Mouse (Mus musculus) embryonic facial prominence, embryonic 13.5 days (tissue): ENCODE measurements around the gene Mterf4. TPM values are rescaled to one million over a fixed set of nuclear protein-coding genes. Genes with fewer than 3 reads are reported as not detected.

ENCODE experiments used
- ATAC-seq: fragments of 200-750 bp; cut with Nextera tagmentation; 2 replicates; pipeline ENCODE4 v1.8.0; 2017; ENCODE audit warnings: low read depth; ENCODE audit not compliant: insufficient number of reproducible peaks, insufficient read depth, low FRiP score, low TSS enrichment
- H3K27ac ChIP-seq: fragments of 300-500 bp; sonication (generic); 2 replicates; pipeline ENCODE4 v1.5.1; 2015; ENCODE audit warnings: moderate library complexity, mild to moderate bottlenecking, inconsistent platforms
- H3K27me3 ChIP-seq: fragments of 300-500 bp; sonication (generic); 2 replicates; pipeline ENCODE4 v1.6.1; 2015; ENCODE audit warnings: mild to moderate bottlenecking, inconsistent platforms
- H3K36me3 ChIP-seq: fragments of 300-500 bp; sonication (generic); 2 replicates; pipeline ENCODE4 v1.6.1; 2015; ENCODE audit warnings: mild to moderate bottlenecking, inconsistent platforms
- H3K4me1 ChIP-seq: fragments of 300-500 bp; sonication (generic); 2 replicates; pipeline ENCODE4 v1.6.1; 2015; ENCODE audit warnings: inconsistent platforms
- H3K4me2 ChIP-seq: fragments of 300-500 bp; sonication (generic); 2 replicates; pipeline ENCODE4 v1.6.1; 2015; ENCODE audit warnings: moderate library complexity, mild to moderate bottlenecking, inconsistent platforms
- H3K4me3 ChIP-seq: fragments of 300-500 bp; sonication (generic); 2 replicates; pipeline ENCODE4 v1.5.1; 2015; ENCODE audit warnings: mild to moderate bottlenecking, inconsistent platforms
- H3K9ac ChIP-seq: fragments of 300-500 bp; sonication (generic); 2 replicates; pipeline ENCODE4 v1.6.1; 2015; ENCODE audit warnings: mild to moderate bottlenecking, inconsistent platforms
- H3K9me3 ChIP-seq: fragments of 300-500 bp; sonication (generic); 2 replicates; pipeline ENCODE4 v1.6.1; 2016; ENCODE audit warnings: inconsistent platforms
- WGBS: fragments of 180-500 bp; shearing (Covaris S2); methylation state at CpG from one replicate; pipeline ENCODE4 v1.1.7; 2015; ENCODE audit warnings: mixed read lengths; 5-methylcytosine and 5-hydroxymethylcytosine counted together
- microRNA-seq: library from miRNA; unstranded; fragments of <30 nt; microRNA quantifications from one replicate; pipeline ENCODE4, GENCODE M21; 2016
- polyA plus RNA-seq: library from polyadenylated mRNA; unstranded; fragments of >200 nt; fragmentation: Nextera tagmentation; extraction: Ambion mirVana; gene quantifications from 2 replicates; pipeline ENCODE4 v1.2.1, GENCODE M21; 2015

Mterf4 gene
- polyA plus RNA-seq, 1 experiment from 2014 or later = 32.0 TPM

GRCm38 (mm10) chr1:93257560-93257959 is 48.2 kb downstream of the Mterf4 start:
- Histone ChIP-seq H3K4me3 (no peak overlapping the region), H3K4me2 (no peak overlapping the region), H3K4me1 (peaks cover 14% of the 10 kb centered on the region), H3K9ac (no peak overlapping the region), H3K27ac (no peak overlapping the region), H3K9me3 (no peaks in the 10 kb centered on the region), H3K36me3 (0 out of 2 replicates have a peak, but pooled peaks cover 6% of the 10 kb centered on the region), H3K27me3 (no peaks in the 10 kb centered on the region)
- ATAC-seq = no peak
- 88% methylated on average over 1 of the region's 1 CpGs for WGBS

- no peak for ATAC-seq
- Histone ChIP-seq H3K9ac (no peak overlapping the region), H3K36me3 (0 out of 2 replicates have a peak, but pooled peaks cover 6% of the 10 kb centered on the region), H3K27ac (no peak overlapping the region), H3K4me3 (no peak overlapping the region), H3K4me2 (no peak overlapping the region), H3K4me1 (peaks cover 22% of the 10 kb centered on the region), H3K27me3 (no peaks in the 10 kb centered on the region), H3K9me3 (no peaks in the 10 kb centered on the region)
- 94% methylated on average over 7 of the region's 7 CpGs for WGBS
Observed at GRCm38 (mm10) chr1:93255761-93256160, 50.0 kb downstream of the Mterf4 start.

GRCm38 (mm10) chr1:93252586-93252985 is 53.1 kb downstream of the Mterf4 start:
- Histone ChIP-seq H3K4me3 (no peak overlapping the region), H3K9me3 (no peaks in the 10 kb centered on the region), H3K27me3 (no peaks in the 10 kb centered on the region), H3K27ac (no peak overlapping the region), H3K36me3 (no peaks in the 10 kb centered on the region), H3K9ac (no peak overlapping the region), H3K4me1 (peaks cover 22% of the 10 kb centered on the region), H3K4me2 (no peak overlapping the region)
- no peak for ATAC-seq
- WGBS = 34% methylated on average over 2 of the region's 2 CpGs

Small RNAs within 50 kb of the gene (microRNA-seq; reads per million reads assigned to microRNA genes)
- not detected for gene Mir6345
- 0.55 reads per million for gene Mir6901
- not detected for gene Mir6902

Other genes starting within 250 kb of the Mterf4 start
- 24.6 and 27.0 TPM in 2 replicates for gene Kif1a, start 204.0 kb downstream of the Mterf4 start, polyA plus RNA-seq
- gene Agxt, start 170.7 kb downstream of the Mterf4 start, polyA plus RNA-seq = 0.25 TPM in 1 of 2 replicates, not detected in the other
- gene 2310007B03Rik, start 145.0 kb downstream of the Mterf4 start, polyA plus RNA-seq = 1.3 and 1.4 TPM in 2 replicates
- gene Crocc2, start 137.2 kb downstream of the Mterf4 start, polyA plus RNA-seq = 0.04 and 0.08 TPM in 2 replicates
- gene Sned1, start 70.1 kb downstream of the Mterf4 start, polyA plus RNA-seq = 13.8 and 23.0 TPM in 2 replicates
- gene Ppp1r7, start 36.9 kb upstream of the Mterf4 start, polyA plus RNA-seq = 57.9 and 64.2 TPM in 2 replicates
- 17.7 and 17.9 TPM in 2 replicates for gene Pask, start 37.6 kb upstream of the Mterf4 start, polyA plus RNA-seq
- 0.49 and 0.62 TPM in 2 replicates for gene Ano7, start 68.0 kb upstream of the Mterf4 start, polyA plus RNA-seq
- gene Hdlbp, start 172.9 kb upstream of the Mterf4 start, polyA plus RNA-seq = 179 and 184 TPM in 2 replicates
- 10.5 and 10.9 TPM in 2 replicates for gene Farp2, start 206.2 kb upstream of the Mterf4 start, polyA plus RNA-seq